Mouse (Mus musculus): Measurements from ENCODE around the gene Cst13.
"Not testable (repeated sequence)": the region's sequence is repeated elsewhere in the genome, so short reads cannot be mapped to it uniquely, and the experiment has no call there.

Gene Cst13

GRCm38 (mm10) chr2:148819909-148820308 is at the start of gene Cst13:
Gene Cst13 (plus strand): TSS chr2:148820081.
- no peak for DNase-seq

GRCm38 (mm10) chr2:148771397-148771796 is 48.5 kb upstream of the Cst13 start, which contains the start of gene Cst11:
Gene Cst11 (minus strand): TSS chr2:148771497.
- DNase-seq, result not testable (repeated sequence)

- no peak for DNase-seq
These were observed 38.2 kb upstream of the Cst13 start, which contains the start of gene 8030411F24Rik for GRCm38 (mm10) chr2:148781709-148782108. Gene 8030411F24Rik (plus strand): TSS chr2:148782009.

GRCm38 (mm10) chr2:148789142-148789541 is 30.7 kb upstream of the Cst13 start, which contains the start of gene Cst12:
Gene Cst12 (plus strand): TSS chr2:148789361.
- no peak for DNase-seq

GRCm38 (mm10) chr2:148798485-148798884 is 21.4 kb upstream of the Cst13 start, which contains the start of gene Cst8:
Gene Cst8 (plus strand): TSS chr2:148798785.
- DNase-seq, result no peak

GRCm38 (mm10) chr2:148801491-148801921 is 18.4 kb upstream of the Cst13 start:
- peak; percentile 2 for DNase-seq

- no peak for DNase-seq
These were observed 13.2 kb upstream of the Cst13 start for GRCm38 (mm10) chr2:148806696-148807095.

- DNase-seq, result no peak
These were observed 6.1 kb downstream of the Cst13 start for GRCm38 (mm10) chr2:148825986-148826385.

GRCm38 (mm10) chr2:148834912-148835311 is 15.0 kb downstream of the Cst13 start, which contains the start of gene Cst9:
Gene Cst9 (plus strand): TSS chr2:148835147.
- no peak for DNase-seq

GRCm38 (mm10) chr2:148838075-148838777 is 18.3 kb downstream of the Cst13 start:
- no peak for DNase-seq

- DNase-seq, result no peak
These were observed 19.3 kb downstream of the Cst13 start for GRCm38 (mm10) chr2:148839224-148839623.

GRCm38 (mm10) chr2:148851116-148851906 is 31.4 kb downstream of the Cst13 start:
- DNase-seq, result peak; percentile 88

- no peak for DNase-seq
These were observed 36.9 kb downstream of the Cst13 start for GRCm38 (mm10) chr2:148856630-148857400.

- DNase-seq, result no peak
These were observed 37.6 kb downstream of the Cst13 start for GRCm38 (mm10) chr2:148857506-148857905.

GRCm38 (mm10) chr2:148860993-148861392 is 41.1 kb downstream of the Cst13 start:
- DNase-seq, result no peak

- DNase-seq, result peak; percentile 62
These were observed 41.8 kb downstream of the Cst13 start for GRCm38 (mm10) chr2:148861693-148862092.

GRCm38 (mm10) chr2:148864966-148865365 is 45.1 kb downstream of the Cst13 start, which contains the start of gene 9230104L09Rik:
Gene 9230104L09Rik (minus strand): TSS chr2:148865038.
- peak; percentile 51 for DNase-seq

GRCm38 (mm10) chr2:148868959-148869358 is 49.1 kb downstream of the Cst13 start:
- no peak for DNase-seq

GRCm38 (mm10) chr2:148870526-148870925 is 50.6 kb downstream of the Cst13 start:
- DNase-seq, result no peak

- DNase-seq, result peak; percentile 47
These were observed 53.0 kb downstream of the Cst13 start for GRCm38 (mm10) chr2:148872860-148873259.

- no peak for DNase-seq
These were observed 54.3 kb downstream of the Cst13 start for GRCm38 (mm10) chr2:148874224-148874616.

GRCm38 (mm10) chr2:148874617-148875334 is 54.9 kb downstream of the Cst13 start:
- peak; percentile 58 for DNase-seq

Data from lung, postnatal 10 days (tissue).